Mouse (Mus musculus): ENCODE results near the gene Rcn1. TPM values are rescaled to one million over a fixed set of nuclear protein-coding genes. Genes with fewer than 3 reads are reported as not detected.
A peak's percentile ranks its signal among the peaks of the same experiment; 100 is the strongest.

Rcn1 gene
- polyA plus RNA-seq, 1 experiment from 2014 or later = 100 TPM

DNA sequence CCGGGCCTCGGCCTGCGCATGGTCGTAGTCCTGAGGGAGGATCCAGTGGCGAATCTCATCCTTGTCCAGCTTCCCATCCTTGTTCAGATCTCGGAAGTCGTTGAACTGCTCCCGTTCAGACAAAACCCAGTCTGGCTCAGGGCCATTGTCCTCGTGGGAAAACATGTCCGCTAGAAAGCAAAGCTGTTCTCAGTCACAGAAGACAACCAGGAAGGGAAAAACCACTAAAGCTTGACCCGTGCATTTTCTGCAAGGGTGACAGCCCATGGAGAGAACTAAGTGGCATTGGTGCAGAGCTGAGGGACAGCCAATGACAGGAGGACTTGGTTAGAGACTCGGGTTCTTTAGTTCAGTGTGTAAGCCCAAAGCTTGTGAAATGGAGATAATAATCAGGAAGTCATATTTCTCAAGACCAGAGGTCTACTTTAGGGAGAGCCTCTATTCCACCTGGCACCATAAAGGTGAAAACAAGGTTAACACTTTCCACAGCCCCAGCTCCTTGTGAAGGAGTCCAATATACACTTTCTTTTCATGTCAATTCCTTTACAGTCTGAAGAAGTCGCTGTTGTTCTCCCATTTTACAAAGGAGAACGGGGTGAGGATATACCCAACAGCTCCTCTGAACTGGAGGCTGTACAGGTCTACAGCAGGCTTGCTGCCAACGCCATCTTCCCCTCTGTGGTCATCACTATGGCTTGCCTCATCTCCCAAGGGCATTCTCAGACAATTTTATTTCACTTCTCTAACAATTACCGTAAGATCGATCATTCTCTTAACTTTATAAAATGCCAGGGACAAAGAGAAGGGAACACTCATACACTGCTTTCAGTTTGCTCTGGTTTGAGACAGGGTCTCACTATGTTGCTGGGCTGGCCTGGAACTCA, 9.9 kb downstream of the Rcn1 start:
- ATAC-seq (ENCODE audit: low FRiP score) (no peak), DNase-seq (ENCODE audit: low spot score, missing footprints) (peak; percentile 54)
- Histone ChIP-seq H3K4me2 (no peak overlapping the region), H3K27me3 (ENCODE audit: control insufficient read depth, insufficient read depth, low read length) (no peaks in the 10 kb centered on the region), H3K9me3 (ENCODE audit: control insufficient read depth, low read length) (no peaks in the 10 kb centered on the region), H3K36me3 (ENCODE audit: control insufficient read depth, insufficient read depth, low read length) (peaks cover 9% of the 10 kb centered on the region), H3K27ac (ENCODE audit: low read depth, low read length) (no peak overlapping the region), H3K9ac (ENCODE audit: low read length) (no peak overlapping the region), H3K4me3 (ENCODE audit: low read depth, low read length) (no peak overlapping the region), H3K4me1 (ENCODE audit: control insufficient read depth, insufficient read depth, low read length) (no peaks in the 10 kb centered on the region)
- WGBS = 92% methylated on average over 17 of the region's 17 CpGs

DNA sequence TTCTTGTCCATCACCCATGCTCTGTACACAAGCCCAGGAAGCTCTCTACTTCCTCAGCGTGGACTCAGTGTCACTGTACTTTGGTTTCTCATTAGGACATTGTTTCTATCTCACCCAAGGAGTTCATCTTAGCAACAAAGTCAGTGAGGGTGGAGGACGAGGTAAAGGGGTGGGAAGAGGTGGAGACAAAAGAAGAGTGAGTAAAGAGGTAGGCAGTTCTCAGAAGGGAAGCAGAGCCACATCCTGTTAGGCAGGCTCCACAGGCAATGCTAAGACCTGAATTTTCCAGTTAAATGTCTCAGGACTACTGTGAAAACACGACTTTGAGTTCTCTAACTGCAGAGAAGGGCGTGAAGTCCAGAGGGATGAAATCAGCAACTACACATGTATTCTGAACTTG, 12.7 kb downstream of the Rcn1 start:
- peaks cover 9% of the 10 kb centered on the region for H3K36me3 ChIP-seq (ENCODE audit: control insufficient read depth, insufficient read depth, low read length)
- H3K27me3 ChIP-seq (ENCODE audit: control insufficient read depth, insufficient read depth, low read length) = no peaks in the 10 kb centered on the region
- H3K9me3 ChIP-seq (ENCODE audit: control insufficient read depth, low read length) = no peaks in the 10 kb centered on the region
- ATAC-seq (ENCODE audit: low FRiP score) (no peak), DNase-seq (ENCODE audit: low spot score, missing footprints) (no peak)
- H3K4me2 ChIP-seq = no peak overlapping the region
- no peaks in the 10 kb centered on the region for H3K4me1 ChIP-seq (ENCODE audit: control insufficient read depth, insufficient read depth, low read length)
- 85% methylated on average over 4 of the region's 4 CpGs for WGBS
- no peak overlapping the region for H3K9ac ChIP-seq (ENCODE audit: low read length)
- no peak overlapping the region for H3K27ac ChIP-seq (ENCODE audit: low read depth, low read length)
- H3K4me3 ChIP-seq (ENCODE audit: low read depth, low read length) = no peak overlapping the region

DNA sequence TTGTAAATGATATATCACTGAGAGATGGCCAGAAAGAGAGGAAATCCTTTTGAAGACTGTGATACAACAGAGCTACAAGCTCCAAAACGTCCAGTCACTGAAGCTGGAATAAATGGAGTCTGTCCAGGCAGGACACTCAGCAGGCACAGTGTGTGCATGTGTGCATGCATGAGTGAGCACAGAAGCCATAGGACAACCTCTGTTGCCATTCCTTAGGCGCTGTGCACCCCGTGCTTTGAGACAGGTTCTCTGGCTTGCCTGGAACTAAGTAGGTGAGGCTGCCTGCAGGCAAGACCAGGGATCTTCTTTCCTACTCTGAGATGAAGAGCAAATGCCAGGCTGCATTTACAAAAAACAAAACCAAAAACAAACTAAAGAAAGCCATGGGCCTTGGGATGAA, 14.1 kb downstream of the Rcn1 start:
- H3K4me3 ChIP-seq (ENCODE audit: low read depth, low read length) = no peak overlapping the region
- H3K27me3 ChIP-seq (ENCODE audit: control insufficient read depth, insufficient read depth, low read length) = no peaks in the 10 kb centered on the region
- H3K9ac ChIP-seq (ENCODE audit: low read length) = no peak overlapping the region
- H3K36me3 ChIP-seq (ENCODE audit: control insufficient read depth, insufficient read depth, low read length) = peaks cover 9% of the 10 kb centered on the region
- H3K4me2 ChIP-seq = no peak overlapping the region
- no peak overlapping the region for H3K27ac ChIP-seq (ENCODE audit: low read depth, low read length)
- H3K4me1 ChIP-seq (ENCODE audit: control insufficient read depth, insufficient read depth, low read length) = no peaks in the 10 kb centered on the region
- no peak for ATAC-seq (ENCODE audit: low FRiP score)
- 76% methylated on average over 3 of the region's 3 CpGs for WGBS
- no peaks in the 10 kb centered on the region for H3K9me3 ChIP-seq (ENCODE audit: control insufficient read depth, low read length)
- DNase-seq (ENCODE audit: low spot score, missing footprints) = peak; percentile 67

DNA sequence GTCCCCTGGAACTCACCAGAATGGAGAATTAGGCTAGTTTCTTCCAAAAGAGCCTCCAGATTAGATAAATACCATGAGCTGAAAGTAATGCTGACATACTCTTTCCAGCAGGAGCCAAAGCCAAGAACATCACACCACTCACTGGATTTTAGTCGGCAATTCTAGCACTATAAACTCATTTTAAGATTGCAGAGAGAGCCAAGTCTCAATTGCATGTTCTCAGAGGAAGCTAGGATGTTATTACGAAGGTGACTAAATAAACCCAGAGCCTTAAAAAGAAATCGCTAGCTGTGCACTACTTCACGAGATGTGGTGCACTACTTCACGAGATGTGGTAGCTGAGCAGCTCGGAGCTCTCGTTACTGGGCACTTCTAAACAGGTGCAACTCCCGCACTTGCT, 16.1 kb downstream of the Rcn1 start:
- Histone ChIP-seq H3K9ac (ENCODE audit: low read length) (no peak overlapping the region), H3K27me3 (ENCODE audit: control insufficient read depth, insufficient read depth, low read length) (no peaks in the 10 kb centered on the region), H3K27ac (ENCODE audit: low read depth, low read length) (no peak overlapping the region), H3K9me3 (ENCODE audit: control insufficient read depth, low read length) (no peaks in the 10 kb centered on the region), H3K4me2 (no peak overlapping the region), H3K4me1 (ENCODE audit: control insufficient read depth, insufficient read depth, low read length) (no peaks in the 10 kb centered on the region), H3K36me3 (ENCODE audit: control insufficient read depth, insufficient read depth, low read length) (peaks cover 7% of the 10 kb centered on the region), H3K4me3 (ENCODE audit: low read depth, low read length) (no peak overlapping the region)
- ATAC-seq (ENCODE audit: low FRiP score) (no peak), DNase-seq (ENCODE audit: low spot score, missing footprints) (peak; percentile 14)
- 94% methylated on average over 8 of the region's 8 CpGs for WGBS

DNA sequence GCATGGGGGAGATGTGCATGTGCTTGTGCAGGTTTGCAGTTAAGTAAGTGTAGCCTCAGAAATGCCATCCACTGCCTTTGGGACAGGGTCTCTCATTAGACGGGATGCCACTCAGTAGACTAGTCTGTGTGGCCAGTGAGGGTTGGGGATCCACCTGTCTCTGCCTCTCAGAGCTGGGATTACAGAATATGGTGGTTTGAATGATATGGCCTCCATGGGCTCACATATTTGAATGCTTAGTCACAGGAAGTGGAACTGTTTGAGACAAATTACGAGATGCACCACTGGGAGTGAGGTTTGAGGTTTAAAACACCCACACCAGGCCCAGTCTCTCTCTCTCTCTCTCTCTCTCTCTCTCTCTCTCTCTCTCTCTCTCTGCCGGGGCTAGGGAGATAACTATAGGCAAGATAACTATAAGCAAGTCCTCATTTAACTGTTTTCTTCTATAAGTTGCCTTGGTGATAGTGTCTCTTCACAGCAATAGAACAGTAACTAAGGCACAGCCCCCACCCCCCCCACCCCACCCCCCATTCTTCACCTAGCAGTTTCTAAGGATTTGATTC, 18.3 kb downstream of the Rcn1 start:
- no peak overlapping the region for H3K4me3 ChIP-seq (ENCODE audit: low read depth, low read length)
- DNase-seq (ENCODE audit: low spot score, missing footprints) = peak; percentile 56
- H3K9me3 ChIP-seq (ENCODE audit: control insufficient read depth, low read length) = no peaks in the 10 kb centered on the region
- H3K27me3 ChIP-seq (ENCODE audit: control insufficient read depth, insufficient read depth, low read length) = no peaks in the 10 kb centered on the region
- H3K27ac ChIP-seq (ENCODE audit: low read depth, low read length) = no peak overlapping the region
- no peaks in the 10 kb centered on the region for H3K4me1 ChIP-seq (ENCODE audit: control insufficient read depth, insufficient read depth, low read length)
- H3K36me3 ChIP-seq (ENCODE audit: control insufficient read depth, insufficient read depth, low read length) = peaks cover under 1% of the 10 kb centered on the region; the same call in 1 of the 2 replicates
- no peak overlapping the region for H3K9ac ChIP-seq (ENCODE audit: low read length)
- ATAC-seq (ENCODE audit: low FRiP score) = no peak
- no peak overlapping the region for H3K4me2 ChIP-seq
- 79% methylated on average over 3 of the region's 3 CpGs for WGBS

DNA sequence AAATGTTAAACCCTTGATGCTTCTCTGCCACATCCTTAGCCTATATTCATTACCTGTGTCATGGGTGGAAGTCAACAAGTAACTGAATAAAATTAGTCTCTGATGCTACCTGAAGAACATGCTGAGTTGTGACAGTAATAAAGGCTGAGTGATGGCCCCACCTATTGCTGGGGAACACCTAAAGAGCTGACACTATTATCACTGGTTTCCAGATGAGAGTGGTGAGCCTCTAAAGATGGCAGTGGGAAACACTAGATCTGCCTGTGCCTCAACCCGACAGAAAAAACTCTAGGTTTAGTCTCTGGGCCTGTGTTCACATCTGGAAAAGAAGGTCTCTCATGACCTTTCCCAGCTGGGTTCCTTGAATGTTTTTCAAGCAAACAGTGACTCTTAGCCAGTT, 19.4 kb downstream of the Rcn1 start:
- Histone ChIP-seq H3K36me3 (ENCODE audit: control insufficient read depth, insufficient read depth, low read length) (no peaks in the 10 kb centered on the region), H3K27ac (ENCODE audit: low read depth, low read length) (no peak overlapping the region), H3K9ac (ENCODE audit: low read length) (no peak overlapping the region), H3K9me3 (ENCODE audit: control insufficient read depth, low read length) (no peaks in the 10 kb centered on the region), H3K4me1 (ENCODE audit: control insufficient read depth, insufficient read depth, low read length) (no peaks in the 10 kb centered on the region), H3K4me3 (ENCODE audit: low read depth, low read length) (no peak overlapping the region), H3K4me2 (no peak overlapping the region), H3K27me3 (ENCODE audit: control insufficient read depth, insufficient read depth, low read length) (no peaks in the 10 kb centered on the region)
- DNase-seq (ENCODE audit: low spot score, missing footprints) (peak; percentile 14), ATAC-seq (ENCODE audit: low FRiP score) (no peak)
- 59% methylated on average over 1 of the region's 1 CpGs for WGBS

DNA sequence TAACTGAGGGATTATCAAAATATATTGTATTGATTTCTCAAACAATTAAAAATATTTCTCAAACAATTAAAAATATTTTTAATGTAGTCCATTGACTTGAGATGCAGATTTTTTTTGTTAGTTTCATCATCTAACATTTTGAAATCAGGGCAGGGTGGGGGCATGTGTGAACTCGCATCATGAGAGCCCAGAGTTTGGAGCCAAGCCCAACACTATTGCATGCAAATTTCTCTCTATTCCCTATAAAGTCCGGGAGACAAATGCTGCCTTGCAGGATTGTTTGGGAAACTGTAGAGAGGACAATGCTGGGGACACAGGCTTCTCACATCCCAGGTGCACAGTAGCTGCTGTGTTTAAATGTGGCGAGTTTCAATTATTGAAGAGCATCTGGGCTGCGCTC, 23.4 kb downstream of the Rcn1 start:
- no peak overlapping the region for H3K27ac ChIP-seq (ENCODE audit: low read depth, low read length)
- peaks cover 6% of the 10 kb centered on the region; the same call in 1 of the 2 replicates for H3K27me3 ChIP-seq (ENCODE audit: control insufficient read depth, insufficient read depth, low read length)
- H3K36me3 ChIP-seq (ENCODE audit: control insufficient read depth, insufficient read depth, low read length) = no peaks in the 10 kb centered on the region
- H3K4me2 ChIP-seq = no peak overlapping the region
- H3K9ac ChIP-seq (ENCODE audit: low read length) = no peak overlapping the region
- 0 out of 2 replicates have a peak, but pooled peaks cover 3% of the 10 kb centered on the region for H3K4me1 ChIP-seq (ENCODE audit: control insufficient read depth, insufficient read depth, low read length)
- 86% methylated on average over 4 of the region's 4 CpGs for WGBS
- no peaks in the 10 kb centered on the region for H3K9me3 ChIP-seq (ENCODE audit: control insufficient read depth, low read length)
- H3K4me3 ChIP-seq (ENCODE audit: low read depth, low read length) = no peak overlapping the region
- ATAC-seq (ENCODE audit: low FRiP score) = no peak
- DNase-seq (ENCODE audit: low spot score, missing footprints) = peak; percentile 33

DNA sequence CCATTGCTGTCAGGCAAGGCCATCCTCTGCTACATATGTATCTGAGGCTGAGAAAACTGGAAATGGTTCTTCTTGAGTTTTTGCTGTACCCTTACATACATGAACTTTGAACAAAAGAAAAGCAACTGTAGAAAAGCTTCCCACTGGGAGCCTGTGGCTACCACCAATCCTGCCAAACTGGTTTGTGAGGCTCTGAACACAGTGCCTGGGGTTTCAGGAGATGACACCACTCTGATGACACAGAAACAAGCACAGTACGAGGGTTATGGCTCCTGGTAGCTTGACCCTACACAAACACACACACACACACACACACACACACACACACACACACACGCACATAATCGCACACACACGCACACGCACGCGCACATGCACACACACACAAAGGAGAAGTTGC, 23.9 kb downstream of the Rcn1 start:
- WGBS = 91% methylated on average over 7 of the region's 7 CpGs
- no peak overlapping the region for H3K4me3 ChIP-seq (ENCODE audit: low read depth, low read length)
- 0 out of 2 replicates have a peak, but pooled peaks cover 7% of the 10 kb centered on the region for H3K4me1 ChIP-seq (ENCODE audit: control insufficient read depth, insufficient read depth, low read length)
- no peaks in the 10 kb centered on the region for H3K9me3 ChIP-seq (ENCODE audit: control insufficient read depth, low read length)
- DNase-seq (ENCODE audit: low spot score, missing footprints) (no peak), ATAC-seq (ENCODE audit: low FRiP score) (no peak)
- H3K4me2 ChIP-seq = no peak overlapping the region
- H3K36me3 ChIP-seq (ENCODE audit: control insufficient read depth, insufficient read depth, low read length) = no peaks in the 10 kb centered on the region
- H3K27ac ChIP-seq (ENCODE audit: low read depth, low read length) = no peak overlapping the region
- no peak overlapping the region for H3K9ac ChIP-seq (ENCODE audit: low read length)
- H3K27me3 ChIP-seq (ENCODE audit: control insufficient read depth, insufficient read depth, low read length) = peaks cover 6% of the 10 kb centered on the region; the same call in 1 of the 2 replicates

DNA sequence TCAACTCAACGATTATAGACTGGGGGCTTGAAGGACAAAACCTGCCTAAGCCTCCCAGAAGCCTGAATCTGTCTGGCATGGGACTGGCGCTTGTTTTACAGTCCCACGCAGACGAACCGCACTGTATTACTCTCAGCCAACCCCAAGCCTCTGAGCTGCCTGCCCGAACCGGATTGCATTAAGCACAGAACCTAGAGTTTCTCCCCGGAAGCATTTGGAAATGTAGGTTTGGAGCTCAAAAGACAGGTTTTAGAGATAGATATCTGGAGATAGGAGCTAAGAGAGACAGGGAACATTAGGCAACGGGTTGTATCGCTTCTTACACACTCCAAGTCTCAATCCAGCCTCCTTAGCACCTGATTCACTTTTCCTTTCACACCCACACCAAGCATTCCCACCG, 25.5 kb downstream of the Rcn1 start:
- DNase-seq (ENCODE audit: low spot score, missing footprints) (no peak), ATAC-seq (ENCODE audit: low FRiP score) (no peak)
- WGBS = 88% methylated on average over 11 of the region's 11 CpGs
- no peak overlapping the region for H3K9ac ChIP-seq (ENCODE audit: low read length)
- no peaks in the 10 kb centered on the region for H3K36me3 ChIP-seq (ENCODE audit: control insufficient read depth, insufficient read depth, low read length)
- H3K4me1 ChIP-seq (ENCODE audit: control insufficient read depth, insufficient read depth, low read length) = 0 out of 2 replicates have a peak, but pooled peaks cover 7% of the 10 kb centered on the region
- H3K4me2 ChIP-seq = no peak overlapping the region
- no peak overlapping the region for H3K27ac ChIP-seq (ENCODE audit: low read depth, low read length)
- H3K9me3 ChIP-seq (ENCODE audit: control insufficient read depth, low read length) = no peaks in the 10 kb centered on the region
- peaks cover 6% of the 10 kb centered on the region; the same call in 1 of the 2 replicates for H3K27me3 ChIP-seq (ENCODE audit: control insufficient read depth, insufficient read depth, low read length)
- no peak overlapping the region for H3K4me3 ChIP-seq (ENCODE audit: low read depth, low read length)

Data from midbrain, embryonic 11.5 days (tissue).